Mouse (Mus musculus) MEL (cell line): ENCODE data around the gene Akt1.

Experiments
- CTCF ChIP-seq, 3 experiments: IDR thresholded peaks in 2 of 3; conservative IDR thresholded peaks in 1 of 3; 2 replicates each; pipeline ENCODE4 v1.5.1; 2011 to 2012; ENCODE audit warnings: low read length in 3 of 3, low read depth in 2 of 3, mild to moderate bottlenecking in 2 of 3, improper control_type of control experiment in 1 of 3, inconsistent platforms in 1 of 3, mixed read lengths in 1 of 3, moderate library complexity in 1 of 3; ENCODE audit not compliant: control insufficient read depth in 1 of 3, insufficient read depth in 1 of 3, poor library complexity in 1 of 3, severe bottlenecking in 1 of 3
- MAZ ChIP-seq: IDR thresholded peaks from 2 replicates; pipeline ENCODE4 v1.6.1; 2012; ENCODE audit warnings: low read depth, mild to moderate bottlenecking, inconsistent platforms, low read length, improper control_type of control experiment
- MXI1 ChIP-seq: IDR thresholded peaks from 2 replicates; pipeline ENCODE4 v1.6.1; 2011; ENCODE audit warnings: mild to moderate bottlenecking, low read depth, low read length, improper control_type of control experiment
- NRF1 ChIP-seq: IDR thresholded peaks from 2 replicates; pipeline ENCODE4 v1.6.1; 2014; ENCODE audit warnings: low read depth, mild to moderate bottlenecking, inconsistent platforms, low read length, improper control_type of control experiment, moderate library complexity; ENCODE audit not compliant: poor library complexity, insufficient read depth, severe bottlenecking

GRCm38 (mm10) chr12:112643126-112643525 lies 31.6 kb downstream of the Akt1 start:
- TF ChIP-seq CTCF (IDR thresholded peaks at IDR 0.05 in 2 of 3, conservative IDR thresholded peaks at IDR 0.05 in 1 of 3; ENCODE audit: control insufficient read depth in 1 of 3, insufficient read depth in 1 of 3, low read depth in 2 of 3, low read length in 3 of 3, poor library complexity in 1 of 3, severe bottlenecking in 1 of 3) (no peak), MAZ (no peak), MXI1 (no peak), NRF1 (no peak)
